Mouse (Mus musculus) liver, adult 2 months (tissue): ENCODE results near the gene Chn2.

Experiments used
- CTCF ChIP-seq: fragments of 200-500 bp; IDR thresholded peaks from 2 replicates; pipeline ENCODE4 v1.5.1; 2011; ENCODE audit warnings: low read depth, low read length, control low read depth
- POLR2A ChIP-seq: fragments of 200-500 bp; IDR thresholded peaks from 2 replicates; pipeline ENCODE4 v1.6.1; 2011; ENCODE audit warnings: low read length, control low read depth; ENCODE audit not compliant: insufficient read depth; ENCODE audit errors: extremely low read depth

- TF ChIP-seq CTCF (no peak), POLR2A (no peak)
Observed at GRCm38 (mm10) chr6:54206221-54206738, 166.9 kb downstream of the Chn2 start.
